Mouse (Mus musculus) thymus, postnatal 14 days (tissue): Measurements from ENCODE around the gene Ank3.
A peak's percentile ranks its signal among the peaks of the same experiment; 100 is the strongest.

Source experiments
- DNase-seq: peaks from one replicate; pipeline ENCODE4 v3.0.0; 2021

Ank3 gene

DNA sequence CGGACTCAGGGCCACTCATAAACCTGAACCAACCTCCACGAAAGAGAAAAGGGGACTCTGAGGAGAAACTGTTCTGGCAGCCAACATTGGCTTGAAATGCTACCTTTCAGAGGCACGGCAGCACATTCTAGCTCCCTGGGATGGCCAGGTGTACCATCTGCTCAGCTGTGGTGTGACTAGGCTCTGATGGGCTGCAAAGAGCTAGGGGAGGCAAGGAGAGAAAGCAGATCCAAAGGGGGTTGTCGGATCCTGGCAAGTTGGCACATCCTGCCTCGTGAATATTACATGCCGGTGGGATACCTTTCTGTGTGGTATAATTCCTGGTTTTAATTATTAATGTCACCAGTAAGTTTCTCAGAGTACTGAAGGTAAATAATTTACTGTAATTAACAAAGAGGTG lies 548.5 kb downstream of the Ank3 start:
- no peak for DNase-seq

DNA sequence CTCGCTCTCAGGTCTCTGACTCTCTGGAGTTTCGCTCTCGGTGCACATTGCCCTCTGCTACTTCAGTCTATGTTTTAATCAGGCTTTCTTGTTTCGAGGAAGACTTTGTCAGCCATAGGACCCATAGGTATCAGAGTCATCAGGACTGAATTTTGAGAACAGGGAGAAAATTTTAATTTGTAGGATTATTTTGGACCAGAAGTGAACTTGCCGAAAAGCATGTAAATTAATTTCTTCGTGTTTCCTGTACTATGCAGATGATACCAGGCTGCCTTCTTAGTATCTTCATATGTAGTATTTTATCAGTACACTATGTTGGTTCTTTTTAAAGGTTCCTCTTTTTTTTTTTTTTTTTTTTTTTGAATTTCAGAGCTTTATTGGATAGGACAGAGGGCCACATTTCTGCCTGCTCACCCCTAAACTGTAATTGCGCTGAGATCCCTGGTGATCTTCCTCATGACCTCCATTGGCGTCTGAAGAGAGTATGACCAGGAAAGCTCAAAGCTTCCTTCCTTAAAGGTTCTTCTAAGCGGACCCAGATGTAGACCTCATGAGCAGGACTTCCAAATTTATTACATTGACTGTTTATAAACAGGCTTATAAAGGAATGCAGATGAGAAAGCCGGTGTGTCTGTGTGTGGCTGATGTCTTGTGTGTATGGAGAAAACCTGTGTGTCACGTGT lies 551.8 kb downstream of the Ank3 start:
- DNase-seq: no peak

DNA sequence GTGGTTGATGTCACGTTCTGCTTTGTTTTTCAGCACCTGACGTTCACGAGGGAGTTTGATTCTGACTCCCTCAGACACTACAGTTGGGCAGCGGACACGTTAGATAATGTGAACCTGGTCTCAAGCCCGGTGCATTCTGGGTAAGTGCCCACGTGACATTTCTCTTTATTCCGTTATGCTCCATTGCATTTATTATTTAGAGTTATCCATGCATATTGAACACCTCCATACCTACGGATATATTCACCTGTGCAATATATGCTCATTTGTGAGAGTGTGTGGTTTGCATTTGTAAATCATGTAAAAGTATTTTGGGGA lies 552.3 kb downstream of the Ank3 start:
- DNase-seq: no peak

GRCm38 (mm10) chr10:69951426-69951825 lies 552.9 kb downstream of the Ank3 start:
- DNase-seq: no peak

GRCm38 (mm10) chr10:69952316-69952715 lies 553.7 kb downstream of the Ank3 start:
- DNase-seq: no peak

DNA sequence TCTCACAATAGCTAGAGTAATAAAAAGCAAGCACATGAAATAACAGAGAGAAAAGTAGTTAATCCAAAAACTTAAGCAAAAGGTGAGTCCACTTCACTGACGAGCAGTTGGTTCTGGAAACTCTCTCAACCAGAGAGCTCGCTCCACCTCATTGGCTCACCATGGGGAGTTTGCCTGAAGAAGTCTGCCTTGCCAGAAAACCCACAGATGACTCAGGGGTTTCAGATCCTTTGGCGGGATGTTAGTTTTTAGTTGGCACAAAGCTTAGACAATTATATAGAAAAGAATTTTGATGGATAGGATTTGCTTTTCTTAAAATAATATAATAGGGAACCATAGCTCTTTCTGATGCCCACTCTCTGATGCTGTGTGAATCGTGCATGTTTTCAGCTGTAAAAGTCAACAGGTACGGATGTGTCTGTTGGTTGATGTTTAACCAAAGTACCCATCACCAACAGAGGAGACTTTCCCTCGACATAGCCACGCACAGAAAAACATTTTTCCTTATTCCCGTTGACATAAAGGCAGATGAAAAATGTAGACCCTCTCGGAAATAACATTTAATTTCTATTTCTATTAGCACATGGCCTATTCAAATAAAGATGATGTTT lies 556.2 kb downstream of the Ank3 start:
- DNase-seq: no peak

DNA sequence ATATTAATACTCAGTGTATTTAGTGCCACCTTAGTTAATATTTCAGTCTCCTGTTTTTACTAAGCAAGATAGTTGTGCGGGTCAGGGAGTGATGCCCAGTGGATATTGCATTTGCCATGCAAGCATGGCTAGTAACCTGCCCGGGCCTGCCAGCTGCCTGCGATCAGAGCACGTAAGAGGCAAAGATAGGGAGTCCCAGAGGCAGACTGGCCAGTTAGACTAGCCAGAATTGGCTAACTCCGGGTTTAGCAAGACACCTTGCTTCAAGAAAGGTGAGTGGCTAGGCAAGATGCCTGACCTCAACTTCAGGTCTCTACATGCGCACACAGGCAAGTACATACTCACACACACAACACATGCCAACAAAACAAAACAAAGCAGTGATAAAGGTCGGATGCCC lies 563.7 kb downstream of the Ank3 start:
- DNase-seq: no peak

- DNase-seq: no peak
These were observed 564.4 kb downstream of the Ank3 start for GRCm38 (mm10) chr10:69962976-69963375.

DNA sequence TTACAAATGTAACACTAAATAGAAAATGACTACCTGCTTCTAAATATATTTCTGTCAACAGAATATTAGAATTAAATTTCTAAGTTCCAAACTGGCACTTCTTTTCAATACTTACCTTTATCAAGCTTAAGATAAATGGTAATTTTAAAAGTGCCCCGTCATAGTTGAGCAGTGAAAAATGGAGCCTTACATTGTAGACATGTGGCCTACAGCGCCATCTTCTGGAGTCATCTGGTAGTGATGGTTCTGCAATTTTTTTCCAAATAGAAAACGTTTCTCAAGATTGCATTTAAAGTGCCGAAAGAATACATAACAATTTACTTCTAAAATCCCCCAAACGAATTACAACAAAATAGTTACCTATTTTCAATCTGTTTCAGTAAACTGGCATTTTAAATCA lies 566.0 kb downstream of the Ank3 start:
- no peak for DNase-seq

GRCm38 (mm10) chr10:69965085-69965484 lies 566.5 kb downstream of the Ank3 start:
- no peak for DNase-seq

GRCm38 (mm10) chr10:69967994-69968393 lies 569.4 kb downstream of the Ank3 start:
- DNase-seq: no peak

DNA sequence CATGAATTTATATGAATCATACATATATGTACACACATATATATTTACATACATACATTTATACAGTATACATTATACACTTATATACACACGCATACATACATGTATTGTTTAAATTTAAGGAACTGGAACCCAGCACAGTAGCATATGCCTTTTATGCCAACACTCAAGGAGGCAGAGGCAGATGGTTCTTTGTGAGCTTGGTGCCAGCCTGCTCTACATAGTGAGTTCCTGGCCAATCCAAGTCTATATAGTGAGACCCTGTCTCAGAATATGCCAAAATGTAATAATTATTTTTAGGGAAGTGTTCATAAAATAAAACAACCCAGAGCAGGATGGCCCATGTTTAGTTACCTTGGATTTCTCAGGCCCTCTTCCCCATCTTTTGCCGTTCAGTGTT lies 581.1 kb downstream of the Ank3 start:
- no peak for DNase-seq

GRCm38 (mm10) chr10:69981386-69982097 lies 583.0 kb downstream of the Ank3 start:
- DNase-seq: no peak

DNA sequence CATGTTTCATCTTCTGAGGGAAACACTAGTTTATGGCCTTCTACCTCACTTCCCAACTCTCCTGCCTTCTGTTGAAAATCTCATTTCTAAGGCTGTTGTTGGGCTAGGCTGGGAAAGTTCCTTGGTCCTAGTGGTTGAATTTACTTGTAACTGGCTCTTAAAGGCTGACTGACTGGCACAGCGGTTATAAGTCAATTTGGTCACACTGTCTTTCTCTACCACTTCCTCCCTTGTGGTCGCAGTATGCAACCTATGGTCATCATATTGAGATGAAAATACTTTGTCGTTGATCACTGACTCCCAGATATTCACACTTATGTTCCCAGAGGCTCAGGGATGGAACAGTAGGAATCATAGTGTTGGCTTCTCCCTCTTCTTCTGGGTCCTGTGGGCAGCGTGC lies 584.1 kb downstream of the Ank3 start:
- DNase-seq: no peak

DNA sequence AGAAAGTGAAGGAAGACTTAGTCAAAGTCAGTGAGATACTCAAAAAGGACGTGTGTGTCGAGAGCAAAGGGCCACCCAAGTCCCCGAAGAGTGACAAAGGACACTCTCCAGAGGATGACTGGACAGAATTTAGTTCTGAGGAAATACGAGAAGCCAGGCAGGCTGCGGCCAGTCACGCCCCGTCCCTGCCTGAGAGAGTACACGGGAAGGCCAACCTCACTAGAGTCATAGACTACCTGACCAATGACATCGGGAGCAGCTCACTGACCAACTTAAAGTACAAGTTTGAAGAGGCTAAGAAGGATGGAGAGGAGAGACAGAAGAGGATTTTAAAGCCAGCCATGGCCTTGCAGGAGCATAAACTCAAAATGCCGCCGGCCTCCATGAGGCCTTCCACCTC lies 588.9 kb downstream of the Ank3 start:
- DNase-seq: no peak

DNA sequence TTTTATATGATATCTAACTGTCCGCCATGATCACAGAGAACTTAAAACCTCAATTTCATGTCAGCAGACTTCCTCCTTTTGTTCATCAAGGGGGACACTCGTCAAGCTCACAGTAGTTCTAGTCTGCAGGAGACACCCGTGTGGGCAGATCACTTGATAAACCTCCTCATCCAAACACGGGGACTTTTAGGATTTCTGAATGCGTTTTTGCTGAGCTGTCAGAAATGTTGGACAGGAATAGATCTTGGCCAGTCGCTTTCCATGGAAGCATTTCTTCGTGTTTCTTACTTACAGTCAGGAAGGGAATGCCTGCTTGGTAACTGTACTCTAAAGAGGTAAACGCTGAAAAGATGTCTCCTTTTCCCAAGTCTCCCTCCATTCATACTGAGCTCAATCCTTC lies 598.5 kb downstream of the Ank3 start:
- no peak for DNase-seq

- DNase-seq: no peak
These were observed 605.5 kb downstream of the Ank3 start for GRCm38 (mm10) chr10:70004058-70004457.

GRCm38 (mm10) chr10:70004831-70005230 lies 606.3 kb downstream of the Ank3 start:
- DNase-seq: no peak

DNA sequence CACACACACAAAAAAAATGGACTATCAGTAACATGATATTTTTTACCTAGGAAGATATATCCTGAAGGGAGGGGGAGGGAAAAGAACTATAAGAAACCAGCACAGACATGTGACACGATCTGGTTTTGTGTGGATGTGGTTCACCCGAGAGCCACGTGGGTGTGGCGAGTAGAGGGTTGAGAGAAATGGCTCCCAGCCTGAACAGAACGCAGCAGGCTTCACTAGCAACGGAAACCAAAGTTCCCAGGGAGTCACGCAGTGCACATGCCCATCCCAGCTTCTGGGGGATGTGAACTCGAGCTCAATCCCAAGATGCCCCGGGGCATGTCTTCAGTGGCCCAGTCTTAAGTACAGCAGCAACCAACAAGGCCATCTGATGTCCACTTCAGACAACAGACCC lies 607.8 kb downstream of the Ank3 start:
- no peak for DNase-seq

DNA sequence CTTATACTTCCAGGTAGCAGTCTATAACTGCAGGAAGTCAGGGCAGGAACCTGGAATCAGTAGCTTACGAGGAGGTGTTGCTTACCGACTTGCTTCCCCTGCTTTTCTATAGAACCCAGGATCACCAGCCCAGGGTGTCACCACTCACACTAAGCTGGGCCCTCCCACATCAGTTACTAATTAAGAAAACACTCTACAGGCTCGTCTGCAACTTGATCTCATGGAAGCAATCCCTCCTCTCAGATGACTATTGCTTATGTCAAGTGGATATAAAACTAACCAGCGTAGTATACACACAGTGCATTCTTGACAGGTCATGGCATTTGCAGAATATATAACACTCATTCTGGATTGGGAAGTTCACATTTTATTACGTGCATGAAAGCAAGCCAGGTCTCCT lies 613.2 kb downstream of the Ank3 start:
- no peak for DNase-seq

GRCm38 (mm10) chr10:70013931-70014330 lies 615.4 kb downstream of the Ank3 start:
- DNase-seq: no peak

GRCm38 (mm10) chr10:70015201-70015600 lies 616.6 kb downstream of the Ank3 start:
- DNase-seq: no peak

GRCm38 (mm10) chr10:70018691-70019090 lies 620.1 kb downstream of the Ank3 start:
- no peak for DNase-seq

- DNase-seq: peak; percentile 84
These were observed 623.1 kb downstream of the Ank3 start for GRCm38 (mm10) chr10:70021667-70022066.

DNA sequence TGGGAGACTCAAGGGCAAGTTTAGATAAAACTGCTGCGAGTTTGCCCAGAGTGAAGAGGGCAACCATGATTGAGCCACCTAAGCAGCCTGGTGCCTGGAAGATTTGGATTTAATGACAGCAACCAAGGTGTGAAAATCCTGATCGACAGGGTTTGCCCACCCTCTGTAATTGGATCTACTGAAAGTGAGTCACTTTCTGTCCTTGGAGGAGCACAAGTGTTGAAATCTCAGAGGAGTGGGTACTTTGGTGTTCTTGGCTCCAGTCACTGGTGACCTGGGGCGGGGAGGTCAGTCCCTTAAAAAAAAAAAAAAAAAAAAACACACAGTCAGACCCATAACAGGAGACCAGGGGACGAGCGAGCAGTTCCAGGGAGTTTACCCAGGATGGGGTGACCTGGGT lies 624.0 kb downstream of the Ank3 start:
- DNase-seq: no peak
